Mouse (Mus musculus) hindbrain, postnatal 0 days (tissue): ENCODE results near the gene Tec. TPM values are rescaled to one million over a fixed set of nuclear protein-coding genes. Genes with fewer than 3 reads are reported as not detected.
A peak's percentile ranks its signal among the peaks of the same experiment; 100 is the strongest.

Experiments
- ATAC-seq: fragments of 200-750 bp; cut with Nextera tagmentation; 2 replicates; pipeline ENCODE4 v1.8.0; 2017; ENCODE audit warnings: mild to moderate bottlenecking, moderate TSS enrichment, moderate library complexity
- DNase-seq: peaks from one replicate; pipeline ENCODE4 v3.0.0-alpha.2; 2015; ENCODE audit warnings: low spot score
- H3K27ac ChIP-seq: fragments of 300-500 bp; sonication (generic); 2 replicates; pipeline ENCODE4 v1.5.1; 2014; ENCODE audit warnings: mild to moderate bottlenecking
- H3K27me3 ChIP-seq: fragments of 300-500 bp; sonication (generic); 2 replicates; pipeline ENCODE4 v1.6.1; 2014; ENCODE audit warnings: low read length, mixed read lengths; ENCODE audit not compliant: insufficient read depth
- H3K36me3 ChIP-seq: fragments of 300-500 bp; sonication (generic); 2 replicates; pipeline ENCODE4 v1.6.1; 2014; ENCODE audit warnings: low read length, mixed read lengths; ENCODE audit not compliant: insufficient read depth
- H3K4me1 ChIP-seq: fragments of 300-500 bp; sonication (generic); 2 replicates; pipeline ENCODE4 v1.6.1; 2014; ENCODE audit warnings: antibody characterized with exemption, low read length, mixed read lengths; ENCODE audit not compliant: insufficient read depth
- H3K4me2 ChIP-seq: fragments of 300-500 bp; sonication (generic); 2 replicates; pipeline ENCODE4 v1.6.1; 2014; ENCODE audit warnings: low read depth, mild to moderate bottlenecking, low read length, moderate library complexity, mixed read lengths
- H3K4me3 ChIP-seq: fragments of 300-500 bp; sonication (generic); 2 replicates; pipeline ENCODE4 v1.5.1; 2014; ENCODE audit warnings: low read length
- H3K9ac ChIP-seq: fragments of 300-500 bp; sonication (generic); replicated peaks from 2 replicates; pipeline ENCODE4 v1.6.1; 2014; ENCODE audit warnings: mild to moderate bottlenecking, low read length, moderate library complexity, mixed read lengths
- H3K9me3 ChIP-seq: fragments of 300-500 bp; sonication (generic); 2 replicates; pipeline ENCODE4 v1.6.1; 2016; ENCODE audit warnings: low read length, mixed read lengths
- CTCF ChIP-seq: IDR thresholded peaks from 2 replicates; pipeline ENCODE4 v1.5.1; 2016; ENCODE audit warnings: antibody characterized with exemption, control low read depth, low read depth
- WGBS: fragments of 180-500 bp; shearing (Covaris S2); extraction: QIAGEN DNeasy Blood & Tissue Kit; methylation state at CpG from one replicate; pipeline ENCODE4 v1.1.7; 2014; 5-methylcytosine and 5-hydroxymethylcytosine counted together
- polyA plus RNA-seq: library from polyadenylated mRNA; unstranded; fragments of >200 nt; fragmentation: Nextera tagmentation; extraction: Ambion mirVana; gene quantifications from 2 replicates; pipeline ENCODE4 v1.2.1, GENCODE M21; 2015
- total RNA-seq: library from RNA; depleted of rRNA; stranded (reverse); fragments of >200 nt; gene quantifications from 2 replicates; pipeline ENCODE4 v1.2.3, GENCODE M21; 2014

Tec gene
- total and polyA plus RNA-seq, 2 experiments from 2014 or later, result 3.0 to 3.6 TPM

- WGBS, result 49% methylated on average over 18 of the region's 18 CpGs
- H3K9ac ChIP-seq, result no peak overlapping the region
- DNase-seq, result peak; percentile 48
Measured at GRCm38 (mm10) chr5:72757155-72757773, 111.0 kb downstream of the Tec start.

GRCm38 (mm10) chr5:72755941-72756340, 112.3 kb downstream of the Tec start:
- Histone ChIP-seq H3K4me1 (no peaks in the 10 kb centered on the region), H3K27me3 (no peaks in the 10 kb centered on the region), H3K9me3 (no peaks in the 10 kb centered on the region), H3K4me3 (no peak overlapping the region), H3K27ac (no peak overlapping the region), H3K36me3 (no peaks in the 10 kb centered on the region), H3K4me2 (no peak overlapping the region), H3K9ac (no peak overlapping the region)
- DNase-seq, result peak; percentile 18
- no peak for ATAC-seq
- 68% methylated on average over 8 of the region's 8 CpGs for WGBS
- no peak for TF ChIP-seq CTCF

More at GRCm38 (mm10) chr5:72757155-72757773, 111.0 kb downstream of the Tec start:
- Histone ChIP-seq H3K36me3 (no peaks in the 10 kb centered on the region), H3K27me3 (no peaks in the 10 kb centered on the region), H3K27ac (peak overlapping the region; percentile 16), H3K4me3 (no peak overlapping the region), H3K4me2 (no peak overlapping the region), H3K4me1 (no peaks in the 10 kb centered on the region), H3K9me3 (no peaks in the 10 kb centered on the region)
- peak; percentile 63 for ATAC-seq
- TF ChIP-seq CTCF, result no peak

GRCm38 (mm10) chr5:72755035-72755434, 113.2 kb downstream of the Tec start:
- H3K4me1 ChIP-seq, result no peaks in the 10 kb centered on the region; the same call in 1 of the 2 replicates
- TF ChIP-seq CTCF, result no peak
- no peaks in the 10 kb centered on the region for H3K27me3 ChIP-seq
- ATAC-seq (no peak), DNase-seq (no peak)
- no peak overlapping the region for H3K9ac ChIP-seq
- no peak overlapping the region for H3K4me2 ChIP-seq
- 91% methylated on average over 2 of the region's 2 CpGs for WGBS
- no peaks in the 10 kb centered on the region for H3K36me3 ChIP-seq
- H3K9me3 ChIP-seq, result no peaks in the 10 kb centered on the region
- no peak overlapping the region for H3K4me3 ChIP-seq
- H3K27ac ChIP-seq, result no peak overlapping the region

- H3K9me3 ChIP-seq, result no peaks in the 10 kb centered on the region
- no peaks in the 10 kb centered on the region for H3K27me3 ChIP-seq
- no peaks in the 10 kb centered on the region for H3K36me3 ChIP-seq
- no peak within 1 kb of the TSS for H3K9ac ChIP-seq
- no peak within 1 kb of the TSS for H3K4me3 ChIP-seq
- no peak for DNase-seq
- H3K4me2 ChIP-seq, result no peak within 1 kb of the TSS
- TF ChIP-seq CTCF, result no peak
- H3K27ac ChIP-seq, result 0 out of 2 replicates have a peak within 1 kb of the TSS, but pooled peaks have one; percentile 21
- 88% methylated on average over 5 of the region's 5 CpGs for WGBS
- no peaks in the 10 kb centered on the region; the same call in 1 of the 2 replicates for H3K4me1 ChIP-seq
- ATAC-seq, result no peak
Measured at GRCm38 (mm10) chr5:72752585-72752984, 115.7 kb downstream of the Tec start, which contains the start of gene Txk. TSS of gene Txk (minus strand) at chr5:72752777.

- DNase-seq (peak; percentile 53), ATAC-seq (peak; percentile 82)
- H3K9me3 ChIP-seq, result no peaks in the 10 kb centered on the region
- H3K4me2 ChIP-seq, result no peak overlapping the region
- peak overlapping the region; percentile 21; the same call in 1 of the 2 replicates for H3K27ac ChIP-seq
- H3K36me3 ChIP-seq, result no peaks in the 10 kb centered on the region
- H3K27me3 ChIP-seq, result no peaks in the 10 kb centered on the region
- 69% methylated on average over 7 of the region's 7 CpGs for WGBS
- H3K9ac ChIP-seq, result no peak overlapping the region
- TF ChIP-seq CTCF, result no peak
- H3K4me3 ChIP-seq, result no peak overlapping the region
- H3K4me1 ChIP-seq, result no peaks in the 10 kb centered on the region; the same call in 1 of the 2 replicates
Measured at GRCm38 (mm10) chr5:72751056-72751758, 117.1 kb downstream of the Tec start.

- no peak overlapping the region for H3K4me2 ChIP-seq
- no peak for TF ChIP-seq CTCF
- H3K27ac ChIP-seq, result peak overlapping the region; percentile 38; the same call in 1 of the 2 replicates
- no peaks in the 10 kb centered on the region for H3K9me3 ChIP-seq
- no peak overlapping the region for H3K4me3 ChIP-seq
- no peaks in the 10 kb centered on the region for H3K36me3 ChIP-seq
- WGBS, result 66% methylated on average over 5 of the region's 5 CpGs
- no peaks in the 10 kb centered on the region for H3K27me3 ChIP-seq
- no peak for ATAC-seq
- no peaks in the 10 kb centered on the region; the same call in 1 of the 2 replicates for H3K4me1 ChIP-seq
- H3K9ac ChIP-seq, result no peak overlapping the region
- no peak for DNase-seq
Measured at GRCm38 (mm10) chr5:72750226-72750625, 118.1 kb downstream of the Tec start.
